Mouse (Mus musculus): Measurements from ENCODE around the gene Cdc73.
"Not testable (repeated sequence)": the region's sequence is repeated elsewhere in the genome, so short reads cannot be mapped to it uniquely, and the experiment has no call there.

The Cdc73 gene

GRCm38 (mm10) chr1:143675734-143676361 lies 26.8 kb downstream of the Cdc73 start:
- DNase-seq: no peak

- DNase-seq: not testable (repeated sequence)
Measured at GRCm38 (mm10) chr1:143664786-143665185, 37.9 kb downstream of the Cdc73 start.

GRCm38 (mm10) chr1:143663197-143663596 lies 39.5 kb downstream of the Cdc73 start:
- DNase-seq: no peak

GRCm38 (mm10) chr1:143653646-143654045 lies 49.0 kb downstream of the Cdc73 start:
- DNase-seq: no peak

GRCm38 (mm10) chr1:143650317-143650716 lies 52.4 kb downstream of the Cdc73 start:
- no peak for DNase-seq

GRCm38 (mm10) chr1:143646219-143646618 lies 56.5 kb downstream of the Cdc73 start:
- peak; percentile 20 to 21 for DNase-seq

- peak in 1 of 2 experiments; percentile 38 for DNase-seq
Measured at GRCm38 (mm10) chr1:143645386-143645785, 57.3 kb downstream of the Cdc73 start.

- DNase-seq: no peak
Measured at GRCm38 (mm10) chr1:143644221-143644620, 58.5 kb downstream of the Cdc73 start.

- DNase-seq: peak; percentile 32 to 43
Measured at GRCm38 (mm10) chr1:143640650-143641407, 61.9 kb downstream of the Cdc73 start, which contains the start of gene B3galt2. Gene B3galt2, plus strand, starts transcription at chr1:143640664.

GRCm38 (mm10) chr1:143632854-143633587 lies 69.7 kb downstream of the Cdc73 start:
- DNase-seq: no peak

GRCm38 (mm10) chr1:143632361-143632760 lies 70.3 kb downstream of the Cdc73 start:
- no peak for DNase-seq

- DNase-seq: no peak
Measured at GRCm38 (mm10) chr1:143631337-143631736, 71.4 kb downstream of the Cdc73 start.

- DNase-seq: no peak
Measured at GRCm38 (mm10) chr1:143622634-143623033, 80.1 kb downstream of the Cdc73 start.

GRCm38 (mm10) chr1:143621930-143622329 lies 80.8 kb downstream of the Cdc73 start:
- DNase-seq: no peak

- DNase-seq: no peak
Measured at GRCm38 (mm10) chr1:143619760-143620159, 82.9 kb downstream of the Cdc73 start.

- no peak for DNase-seq
Measured at GRCm38 (mm10) chr1:143612901-143613300, 89.8 kb downstream of the Cdc73 start.

- no peak for DNase-seq
Measured at GRCm38 (mm10) chr1:143608911-143609310, 93.8 kb downstream of the Cdc73 start.

GRCm38 (mm10) chr1:143596864-143597263 lies 105.8 kb downstream of the Cdc73 start:
- no peak for DNase-seq

GRCm38 (mm10) chr1:143576824-143577543 lies 125.7 kb downstream of the Cdc73 start:
- no peak for DNase-seq

- peak; percentile 72 to 77 for DNase-seq
Measured at GRCm38 (mm10) chr1:143558235-143558634, 144.5 kb downstream of the Cdc73 start.

- no peak for DNase-seq
Measured at GRCm38 (mm10) chr1:143555533-143555932, 147.2 kb downstream of the Cdc73 start.

GRCm38 (mm10) chr1:143554621-143555020 lies 148.1 kb downstream of the Cdc73 start:
- DNase-seq: no peak

Data from cerebellum, postnatal 25 days (tissue).